Mouse (Mus musculus): ENCODE measurements at regions not wholly inside any gene's neighbourhood (a gene's known extent, or its start where the extent isn't known, plus 50 kb on each side); places are given as distances from the start of the nearest gene placed in this dataset.
"Not testable (repeated sequence)": the region's sequence is repeated elsewhere in the genome, so short reads cannot be mapped to it uniquely, and the experiment has no call there.

- no peak for DNase-seq
These were observed 418.1 kb upstream of the Slc10a2 start for GRCm38 (mm10) chr8:5523281-5523680.

- DNase-seq: no peak
These were observed 390.7 kb upstream of the Slc10a2 start for GRCm38 (mm10) chr8:5495861-5496260.

GRCm38 (mm10) chr8:5490491-5490890 is 385.3 kb upstream of the Slc10a2 start:
- no peak for DNase-seq

GRCm38 (mm10) chr8:5482938-5483337 is 377.8 kb upstream of the Slc10a2 start:
- DNase-seq: no peak

GRCm38 (mm10) chr8:5472999-5473398 is 367.8 kb upstream of the Slc10a2 start:
- DNase-seq: no peak

- no peak for DNase-seq
These were observed 367.4 kb upstream of the Slc10a2 start for GRCm38 (mm10) chr8:5472582-5472981.

GRCm38 (mm10) chr8:5457619-5458018 is 352.5 kb upstream of the Slc10a2 start:
- DNase-seq: no peak

- no peak for DNase-seq
These were observed 348.3 kb upstream of the Slc10a2 start for GRCm38 (mm10) chr8:5453469-5453868.

- not testable (repeated sequence) for DNase-seq
These were observed 337.1 kb upstream of the Slc10a2 start for GRCm38 (mm10) chr8:5442243-5442642.

GRCm38 (mm10) chr8:5440404-5440803 is 335.3 kb upstream of the Slc10a2 start:
- not testable (repeated sequence) for DNase-seq

GRCm38 (mm10) chr8:5439054-5439453 is 333.9 kb upstream of the Slc10a2 start:
- DNase-seq: no peak

GRCm38 (mm10) chr8:5428303-5428971 is 323.3 kb upstream of the Slc10a2 start:
- no peak for DNase-seq

GRCm38 (mm10) chr8:5416841-5417240 is 311.7 kb upstream of the Slc10a2 start:
- not testable (repeated sequence) for DNase-seq

GRCm38 (mm10) chr8:5384851-5385250 is 279.7 kb upstream of the Slc10a2 start:
- DNase-seq: no peak

GRCm38 (mm10) chr8:5378001-5378400 is 272.9 kb upstream of the Slc10a2 start:
- no peak for DNase-seq

GRCm38 (mm10) chr8:5339953-5340352 is 234.8 kb upstream of the Slc10a2 start:
- no peak for DNase-seq

GRCm38 (mm10) chr8:5314594-5314993 is 209.4 kb upstream of the Slc10a2 start:
- DNase-seq: no peak

- no peak for DNase-seq
These were observed 194.8 kb upstream of the Slc10a2 start for GRCm38 (mm10) chr8:5299982-5300381.

GRCm38 (mm10) chr8:5297190-5297589 is 192.0 kb upstream of the Slc10a2 start:
- no peak for DNase-seq

GRCm38 (mm10) chr8:5285708-5286161 is 180.6 kb upstream of the Slc10a2 start:
- no peak for DNase-seq

- DNase-seq: no peak
These were observed 178.6 kb upstream of the Slc10a2 start for GRCm38 (mm10) chr8:5283799-5284198.

- DNase-seq: no peak
These were observed 157.2 kb upstream of the Slc10a2 start for GRCm38 (mm10) chr8:5262316-5262715.

- DNase-seq: peak; percentile 34
These were observed 136.7 kb upstream of the Slc10a2 start for GRCm38 (mm10) chr8:5241871-5242270.
